Mouse (Mus musculus): ENCODE measurements at regions not wholly inside any gene's neighbourhood (a gene's known extent, or its start where the extent isn't known, plus 50 kb on each side); places are given as distances from the start of the nearest gene placed in this dataset.
"Not testable (repeated sequence)": the region's sequence is repeated elsewhere in the genome, so short reads cannot be mapped to it uniquely, and the experiment has no call there.

DNA sequence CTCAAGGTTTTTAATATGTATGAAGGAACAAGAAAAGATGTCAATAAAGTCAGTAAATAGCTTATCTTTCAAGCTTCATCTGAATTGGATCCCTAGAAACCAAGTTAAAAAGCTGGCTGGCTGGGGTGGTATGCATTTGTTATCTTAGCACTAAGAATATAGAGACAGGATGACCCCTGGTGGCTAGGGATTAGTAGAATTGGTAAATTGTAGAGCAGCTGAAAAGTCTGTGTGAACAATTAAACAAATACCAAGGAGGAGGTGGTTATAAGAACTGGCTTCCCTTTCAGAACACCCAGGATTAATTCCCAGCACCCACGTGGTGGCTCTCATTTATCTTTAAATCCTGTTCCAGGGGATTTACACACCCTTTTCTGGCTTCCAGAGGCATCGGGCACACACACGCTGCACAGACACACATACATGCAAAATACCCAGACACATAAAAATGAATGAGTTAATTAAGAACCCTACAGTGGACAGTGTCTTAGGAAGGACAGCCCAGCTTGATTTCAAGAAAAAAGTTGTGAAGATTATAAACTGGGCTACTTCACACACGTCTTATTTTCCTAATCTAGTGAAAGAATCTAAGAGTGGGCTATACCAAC is 170.5 kb downstream of the Pdzph1 start:
- ATAC-seq (ENCODE audit: low FRiP score), result peak; percentile 78; the same call in 1 of the 2 replicates
- H3K4me2 ChIP-seq, result no peak overlapping the region
- no peaks in the 10 kb centered on the region for H3K27me3 ChIP-seq (replicated peaks)
- H3K4me1 ChIP-seq, result no peaks in the 10 kb centered on the region
- no peaks in the 10 kb centered on the region for H3K9me3 ChIP-seq (replicated peaks)
- no peak overlapping the region for H3K27ac ChIP-seq (replicated peaks)
- no peak overlapping the region for H3K9ac ChIP-seq (replicated peaks)
- 53% methylated on average over 4 of the region's 4 CpGs for WGBS
- no peak overlapping the region for H3K4me3 ChIP-seq (replicated peaks)
- H3K36me3 ChIP-seq, result no peaks in the 10 kb centered on the region

DNA sequence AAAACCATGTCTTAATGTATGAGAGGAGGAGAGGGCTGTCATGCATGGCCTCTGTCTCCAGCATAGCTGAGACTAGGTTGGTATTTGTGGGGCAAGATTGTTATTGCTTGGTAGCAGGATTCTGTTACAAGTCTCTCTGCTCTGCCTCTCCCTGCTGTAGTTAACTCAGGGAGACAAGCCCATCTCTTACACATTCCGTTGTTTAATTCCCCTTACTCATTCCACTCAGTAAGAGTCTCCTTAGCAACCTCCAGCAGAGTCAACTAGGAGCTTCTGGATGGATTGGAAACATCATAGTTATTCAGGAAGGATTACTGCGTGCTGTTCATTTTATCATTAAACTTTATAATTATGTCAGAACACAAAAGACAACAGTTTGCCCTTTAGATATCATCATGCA is 171.8 kb downstream of the Pdzph1 start:
- H3K9me3 ChIP-seq (replicated peaks), result no peaks in the 10 kb centered on the region
- WGBS, result 79% methylated on average over 2 of the region's 2 CpGs
- no peak overlapping the region for H3K9ac ChIP-seq (replicated peaks)
- no peak overlapping the region for H3K4me2 ChIP-seq
- no peaks in the 10 kb centered on the region for H3K27me3 ChIP-seq (replicated peaks)
- no peak overlapping the region for H3K27ac ChIP-seq (replicated peaks)
- no peaks in the 10 kb centered on the region for H3K4me1 ChIP-seq
- no peak for ATAC-seq (ENCODE audit: low FRiP score)
- no peak overlapping the region for H3K4me3 ChIP-seq (replicated peaks)
- H3K36me3 ChIP-seq, result no peaks in the 10 kb centered on the region

DNA sequence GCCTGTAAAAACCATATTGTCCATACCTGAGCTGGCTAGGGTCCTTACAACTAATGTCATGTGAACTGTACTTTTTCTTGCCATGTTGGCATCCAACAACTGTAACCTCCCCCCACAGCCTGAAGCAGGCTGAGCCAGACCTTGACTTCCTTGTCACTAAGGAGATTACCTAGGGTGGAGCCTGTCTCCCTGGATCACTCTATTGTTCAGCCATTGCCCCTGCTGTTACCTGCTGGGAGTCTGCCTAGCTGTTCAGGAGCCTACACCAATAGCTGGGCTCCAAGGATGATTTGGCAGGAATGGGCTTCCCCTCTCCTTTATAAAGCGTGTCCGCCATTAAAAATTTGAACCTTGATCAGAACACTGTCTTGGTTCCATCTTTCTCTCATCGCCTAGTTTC is 215.7 kb downstream of the Pdzph1 start:
- H3K36me3 ChIP-seq; H3K9ac ChIP-seq (replicated peaks); ATAC-seq (ENCODE audit: low FRiP score); H3K4me1 ChIP-seq; H3K4me2 ChIP-seq; H3K27ac ChIP-seq (replicated peaks); H3K4me3 ChIP-seq (replicated peaks); H3K27me3 ChIP-seq (replicated peaks); H3K9me3 ChIP-seq (replicated peaks): not testable (repeated sequence)
- WGBS, result 86% methylated on average over 3 of the region's 3 CpGs

DNA sequence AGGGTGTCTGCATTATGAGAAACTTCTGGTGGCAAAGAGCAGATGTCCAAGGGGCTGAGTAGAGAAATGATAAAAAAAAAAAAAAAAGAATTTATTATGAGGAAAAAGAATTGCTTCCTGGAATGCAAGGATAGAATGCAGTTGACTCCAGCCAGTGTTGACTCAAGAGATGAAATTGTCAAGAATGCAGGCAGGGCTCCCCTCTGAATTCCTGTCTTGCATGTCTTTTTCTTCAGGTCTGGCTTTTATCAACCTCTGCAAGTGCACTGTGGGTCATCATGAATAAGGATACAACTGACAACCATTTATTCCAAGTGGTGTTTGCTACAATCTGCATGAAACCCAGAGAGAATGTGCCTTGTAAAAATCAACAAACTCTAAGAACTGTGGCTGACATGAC is 217.6 kb downstream of the Pdzph1 start:
- no peaks in the 10 kb centered on the region for H3K27me3 ChIP-seq (replicated peaks)
- no peaks in the 10 kb centered on the region for H3K36me3 ChIP-seq
- no peak overlapping the region for H3K4me3 ChIP-seq (replicated peaks)
- no peak overlapping the region for H3K27ac ChIP-seq (replicated peaks)
- no peak overlapping the region for H3K4me2 ChIP-seq
- ATAC-seq (ENCODE audit: low FRiP score), result no peak
- no peaks in the 10 kb centered on the region for H3K9me3 ChIP-seq (replicated peaks)
- no peaks in the 10 kb centered on the region for H3K4me1 ChIP-seq
- no peak overlapping the region for H3K9ac ChIP-seq (replicated peaks)

DNA sequence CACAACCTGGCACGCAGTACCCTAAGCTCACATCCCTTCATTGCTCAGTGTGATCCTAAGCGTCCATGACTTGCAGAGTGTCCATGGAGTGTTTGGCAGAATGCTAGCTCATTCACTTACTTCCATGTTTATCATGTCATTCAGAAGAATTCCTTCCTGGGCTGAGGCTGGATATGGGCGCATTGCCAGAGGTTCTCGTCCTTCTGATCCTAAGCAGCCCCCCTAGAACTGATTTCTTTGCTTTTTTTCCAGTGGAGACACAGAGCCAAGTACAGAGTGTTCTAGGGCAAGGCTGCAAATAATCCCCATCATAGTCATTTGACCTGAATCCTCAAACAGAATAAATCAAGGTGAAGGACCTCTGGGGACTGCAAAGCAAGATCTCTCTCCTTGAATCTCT is 226.0 kb downstream of the Pdzph1 start:
- no peaks in the 10 kb centered on the region for H3K36me3 ChIP-seq
- H3K4me1 ChIP-seq, result no peaks in the 10 kb centered on the region
- no peak overlapping the region for H3K4me2 ChIP-seq
- H3K27me3 ChIP-seq (replicated peaks), result no peaks in the 10 kb centered on the region
- H3K27ac ChIP-seq (replicated peaks), result no peak overlapping the region
- no peak for ATAC-seq (ENCODE audit: low FRiP score)
- WGBS, result 73% methylated on average over 4 of the region's 4 CpGs
- no peak overlapping the region for H3K9ac ChIP-seq (replicated peaks)
- no peak overlapping the region for H3K4me3 ChIP-seq (replicated peaks)
- H3K9me3 ChIP-seq (replicated peaks), result no peaks in the 10 kb centered on the region

DNA sequence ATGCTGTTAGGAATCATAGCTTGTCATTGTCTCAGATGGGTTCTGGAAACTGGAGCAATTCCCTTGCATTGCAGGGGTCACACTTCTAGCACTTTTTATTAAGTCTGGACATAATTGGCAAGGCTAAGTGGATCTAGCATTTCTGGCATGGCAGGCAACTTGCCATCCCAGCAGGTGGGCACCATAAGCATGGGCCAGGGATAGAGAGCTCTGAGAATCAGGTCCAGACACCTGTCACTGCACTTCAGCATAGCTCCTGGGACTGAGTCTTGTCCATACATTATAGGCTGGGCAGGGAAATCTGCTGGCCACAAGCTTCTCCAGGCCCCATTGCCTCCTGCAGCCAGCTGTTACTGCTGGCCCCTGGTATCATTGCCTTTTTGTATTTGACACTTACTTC is 242.2 kb downstream of the Pdzph1 start:
- Histone ChIP-seq H3K4me1 (no peaks in the 10 kb centered on the region), H3K36me3 (no peaks in the 10 kb centered on the region), H3K27ac (replicated peaks) (no peak overlapping the region), H3K4me2 (no peak overlapping the region), H3K27me3 (replicated peaks) (no peaks in the 10 kb centered on the region), H3K9me3 (replicated peaks) (no peaks in the 10 kb centered on the region), H3K9ac (replicated peaks) (no peak overlapping the region), H3K4me3 (replicated peaks) (no peak overlapping the region)
- ATAC-seq (ENCODE audit: low FRiP score), result no peak

DNA sequence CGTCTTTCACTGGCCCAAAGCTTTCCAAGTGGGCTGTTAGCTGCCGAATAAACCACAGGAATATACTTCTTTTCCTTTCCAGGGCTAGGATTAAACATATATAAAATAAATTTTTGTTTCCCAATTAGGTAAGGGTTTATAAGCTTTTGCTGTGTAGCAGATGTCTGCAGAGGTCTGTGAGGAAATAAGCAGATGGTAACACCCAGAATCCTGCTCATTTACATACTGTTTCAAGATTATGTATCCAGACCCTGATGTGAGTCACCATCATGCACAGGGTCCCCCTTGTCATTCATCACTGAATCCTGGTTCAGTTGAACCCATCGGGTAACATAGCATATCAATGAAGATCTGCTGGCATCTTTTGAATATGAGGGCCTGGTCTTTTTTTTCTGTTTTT is 242.9 kb downstream of the Pdzph1 start:
- H3K4me1 ChIP-seq, result no peaks in the 10 kb centered on the region
- no peak overlapping the region for H3K4me3 ChIP-seq (replicated peaks)
- no peak for ATAC-seq (ENCODE audit: low FRiP score)
- no peak overlapping the region for H3K9ac ChIP-seq (replicated peaks)
- H3K27me3 ChIP-seq (replicated peaks), result no peaks in the 10 kb centered on the region
- no peaks in the 10 kb centered on the region for H3K36me3 ChIP-seq
- no peak overlapping the region for H3K4me2 ChIP-seq
- 84% methylated on average over 3 of the region's 3 CpGs for WGBS
- H3K9me3 ChIP-seq (replicated peaks), result no peaks in the 10 kb centered on the region
- H3K27ac ChIP-seq (replicated peaks), result no peak overlapping the region

DNA sequence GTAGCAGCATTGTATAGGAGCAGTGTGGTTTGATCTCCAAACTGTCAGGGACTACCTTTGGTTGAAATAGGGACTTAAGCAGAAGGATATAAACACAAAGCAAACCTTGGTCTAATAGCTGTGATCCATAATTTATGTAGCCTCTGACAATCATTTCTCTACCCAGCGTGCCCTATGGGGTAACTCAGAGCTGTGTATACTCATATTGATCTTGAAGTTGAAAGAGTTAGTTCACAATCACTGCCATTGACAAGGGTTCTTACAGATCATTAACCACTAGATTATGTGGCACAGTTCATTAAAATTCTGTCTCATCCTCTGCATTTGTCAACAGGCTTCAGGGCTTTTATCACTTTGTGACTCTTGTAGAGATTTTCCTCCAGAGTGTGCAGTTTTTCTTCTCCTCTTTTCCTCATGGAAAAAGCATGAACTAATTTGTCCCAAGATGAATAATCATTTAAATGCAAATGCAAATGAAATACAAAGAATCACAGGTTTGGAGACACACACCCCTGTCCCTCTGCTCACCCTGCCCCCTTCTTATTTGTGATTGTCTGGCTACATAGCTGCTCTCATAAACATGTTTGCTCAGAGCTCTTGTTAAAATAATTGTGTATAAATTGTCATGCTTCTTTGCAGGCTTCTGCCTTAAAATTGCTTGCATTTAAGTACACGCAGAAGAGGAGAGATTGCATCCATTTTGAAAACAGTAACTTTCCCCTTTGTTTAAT is 280.3 kb downstream of the Pdzph1 start:
- no peaks in the 10 kb centered on the region for H3K9me3 ChIP-seq (replicated peaks)

DNA sequence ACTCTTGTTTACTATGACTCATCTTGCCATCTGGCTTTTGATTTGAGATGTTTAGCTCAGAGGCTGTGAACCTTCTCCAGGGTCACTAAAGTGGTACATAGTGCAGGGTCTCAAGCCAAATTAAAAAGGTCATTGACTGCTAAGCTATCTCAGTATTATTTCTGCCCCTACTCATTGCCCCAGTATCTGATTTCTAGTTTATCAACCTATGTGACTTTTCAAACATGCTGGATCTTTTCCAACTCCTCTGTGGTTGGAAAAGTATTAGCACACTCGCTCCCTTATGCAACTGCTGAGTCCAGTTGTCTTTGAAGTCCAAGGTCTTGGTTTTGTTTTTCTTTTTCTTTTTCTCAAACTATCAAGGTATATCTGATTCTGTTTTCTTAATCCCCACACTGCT is 301.0 kb downstream of the Pdzph1 start:
- H3K4me2 ChIP-seq, result no peak overlapping the region
- WGBS, result 84% methylated on average over 1 of the region's 1 CpGs
- ATAC-seq (ENCODE audit: low FRiP score), result no peak

More for the DNA sequence above, 280.3 kb downstream of the Pdzph1 start:
- Histone ChIP-seq H3K36me3 (no peaks in the 10 kb centered on the region), H3K27me3 (replicated peaks) (no peaks in the 10 kb centered on the region), H3K4me3 (replicated peaks) (no peak overlapping the region), H3K4me2 (no peak overlapping the region), H3K9ac (replicated peaks) (no peak overlapping the region), H3K27ac (replicated peaks) (no peak overlapping the region), H3K4me1 (no peaks in the 10 kb centered on the region)
- WGBS, result 40% methylated on average over 2 of the region's 2 CpGs
- ATAC-seq (ENCODE audit: low FRiP score), result peak; percentile 57

DNA sequence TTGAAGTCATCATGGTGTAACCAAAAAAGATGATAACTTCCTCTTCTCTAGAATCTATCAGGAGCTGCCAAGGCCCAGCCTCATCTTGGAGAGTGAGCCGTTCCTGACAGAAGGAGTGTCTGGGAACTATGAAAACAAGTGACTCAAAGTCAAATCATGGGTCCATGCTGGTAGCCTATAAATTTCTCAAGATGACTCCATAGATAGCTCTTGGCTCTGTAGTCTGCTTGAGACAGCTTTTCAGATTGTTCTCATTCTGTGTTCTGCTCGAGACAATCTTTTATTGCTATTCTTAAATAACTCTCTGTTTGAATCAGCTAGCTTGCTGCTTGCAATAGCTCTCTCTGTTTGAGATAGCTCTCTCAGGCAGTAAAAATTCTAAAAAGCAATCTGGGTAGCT is 318.9 kb downstream of the Pdzph1 start:
- Histone ChIP-seq H3K4me2 (no peak overlapping the region), H3K36me3 (no peaks in the 10 kb centered on the region), H3K27ac (replicated peaks) (no peak overlapping the region), H3K4me1 (no peaks in the 10 kb centered on the region), H3K4me3 (replicated peaks) (no peak overlapping the region), H3K27me3 (replicated peaks) (no peaks in the 10 kb centered on the region), H3K9me3 (replicated peaks) (no peaks in the 10 kb centered on the region), H3K9ac (replicated peaks) (no peak overlapping the region)
- WGBS, result 22% methylated on average over 2 of the region's 2 CpGs
- no peak for ATAC-seq (ENCODE audit: low FRiP score)

More for the DNA sequence above, 301.0 kb downstream of the Pdzph1 start:
- Histone ChIP-seq H3K9me3 (replicated peaks) (no peaks in the 10 kb centered on the region), H3K36me3 (no peaks in the 10 kb centered on the region), H3K4me1 (no peaks in the 10 kb centered on the region), H3K27me3 (replicated peaks) (no peaks in the 10 kb centered on the region), H3K27ac (replicated peaks) (no peak overlapping the region), H3K4me3 (replicated peaks) (no peak overlapping the region), H3K9ac (replicated peaks) (no peak overlapping the region)

DNA sequence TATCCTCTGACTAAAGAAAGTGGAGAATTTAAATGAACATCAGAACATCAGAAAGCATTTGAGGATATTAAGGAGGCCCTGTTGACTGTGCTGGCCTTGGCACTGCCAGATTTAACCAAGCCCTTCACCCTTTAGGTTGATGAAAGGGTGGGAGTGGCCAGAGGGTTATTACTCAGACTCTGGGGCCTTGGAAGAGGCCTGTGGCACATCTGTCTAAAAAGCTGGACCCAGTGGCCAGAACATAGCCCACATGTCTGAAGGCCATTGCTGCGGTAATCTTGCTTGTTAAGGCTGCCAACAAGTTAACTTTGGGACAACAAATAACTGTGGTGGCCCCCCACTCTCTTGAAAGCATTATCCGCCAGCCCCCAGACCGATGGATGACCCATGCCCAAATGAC is 323.1 kb downstream of the Pdzph1 start:
- WGBS, result 95% methylated on average over 3 of the region's 3 CpGs
- Histone ChIP-seq H3K9me3 (replicated peaks) (no peaks in the 10 kb centered on the region), H3K27me3 (replicated peaks) (no peaks in the 10 kb centered on the region), H3K27ac (replicated peaks) (no peak overlapping the region), H3K36me3 (no peaks in the 10 kb centered on the region), H3K9ac (replicated peaks) (no peak overlapping the region), H3K4me3 (replicated peaks) (no peak overlapping the region), H3K4me1 (no peaks in the 10 kb centered on the region), H3K4me2 (no peak overlapping the region)
- no peak for ATAC-seq (ENCODE audit: low FRiP score)

DNA sequence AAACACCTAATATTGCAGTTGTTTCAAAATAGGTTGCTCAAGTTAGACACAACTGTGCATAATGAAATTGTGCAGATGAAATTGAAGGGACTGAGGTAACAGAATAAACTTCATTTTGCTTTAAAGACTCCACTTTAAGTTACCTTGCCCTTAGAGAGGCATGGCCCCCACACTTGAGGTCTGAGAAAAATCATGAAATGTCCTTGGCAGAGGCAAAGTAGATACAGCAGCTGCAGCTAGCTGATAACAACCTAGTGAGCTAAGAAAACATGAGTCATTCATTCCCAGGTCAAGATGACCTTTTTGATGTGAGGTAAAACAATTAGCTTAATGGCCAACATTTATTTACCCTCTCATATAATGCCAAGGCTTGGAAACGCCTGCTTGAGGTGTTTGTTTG is 347.4 kb downstream of the Pdzph1 start:
- Histone ChIP-seq H3K4me3 (replicated peaks) (no peak overlapping the region), H3K27me3 (replicated peaks) (no peaks in the 10 kb centered on the region), H3K36me3 (no peaks in the 10 kb centered on the region), H3K4me1 (no peaks in the 10 kb centered on the region), H3K9ac (replicated peaks) (no peak overlapping the region), H3K4me2 (no peak overlapping the region), H3K27ac (replicated peaks) (no peak overlapping the region), H3K9me3 (replicated peaks) (no peaks in the 10 kb centered on the region)
- ATAC-seq (ENCODE audit: low FRiP score), result no peak
- 43% methylated on average over 1 of the region's 1 CpGs for WGBS
